Mouse (Mus musculus): Measurements from ENCODE around the gene Adgrl3. TPM values are rescaled to one million over a fixed set of nuclear protein-coding genes. Genes with fewer than 3 reads are reported as not detected.

The Adgrl3 gene
- total and polyA plus RNA-seq, 2 experiments from 2014 or later = 1.7 to 7.3 TPM

GRCm38 (mm10) chr5:81870336-81870735 lies 850.4 kb downstream of the Adgrl3 start:
- TF ChIP-seq CTCF (IDR thresholded peaks at IDR 0.05; ENCODE audit: low read depth) (no peak), EP300 (IDR thresholded peaks at IDR 0.05; ENCODE audit: low read depth) (no peak)
- ATAC-seq (ENCODE audit: insufficient read depth, low read depth) = no peak

More at GRCm38 (mm10) chr5:81870336-81870735, 850.4 kb downstream of the Adgrl3 start:
- H3K4me3 ChIP-seq (ENCODE audit: low read depth, low read length) = no peak overlapping the region
- H3K36me3 ChIP-seq (replicated peaks; ENCODE audit: control insufficient read depth, insufficient read depth, low read length) = no peaks in the 10 kb centered on the region
- H3K9ac ChIP-seq (replicated peaks; ENCODE audit: low read depth, low read length) = no peak overlapping the region
- H3K9me3 ChIP-seq (replicated peaks; ENCODE audit: control insufficient read depth, low read length) = no peaks in the 10 kb centered on the region
- no peak for DNase-seq (ENCODE audit: low spot score)
- H3K27ac ChIP-seq (ENCODE audit: low read depth) = no peak overlapping the region
- no peaks in the 10 kb centered on the region for H3K4me1 ChIP-seq (ENCODE audit: control insufficient read depth, insufficient read depth)
- 83% methylated on average over 6 of the region's 6 CpGs for WGBS
- H3K27me3 ChIP-seq (ENCODE audit: control insufficient read depth, insufficient read depth, low read length) = no peaks in the 10 kb centered on the region
- H3K4me2 ChIP-seq (ENCODE audit: low read depth, low read length) = no peak overlapping the region

Small RNA genes within 50 kb of the gene (microRNA-seq; reads per million reads assigned to microRNA genes)
- not detected for gene Gm22048

All from heart, postnatal 0 days (tissue).